Mouse (Mus musculus) leukemia stem cell, adult 10-12 weeks (primary cell): Measurements from ENCODE around the gene Gm21828. TPM values are rescaled to one million over a fixed set of nuclear protein-coding genes. Genes with fewer than 3 reads are reported as not detected.

Experiments used
- polyA plus RNA-seq: library from polyadenylated mRNA; stranded (reverse); fragments of >175 nt; gene quantifications from 2 replicates; pipeline ENCODE4 v1.2.3, GENCODE M21; 2012; ENCODE audit warnings: low replicate concordance

Gene Gm21828
- polyA plus RNA-seq, result not detected in 2 replicates

DNA sequence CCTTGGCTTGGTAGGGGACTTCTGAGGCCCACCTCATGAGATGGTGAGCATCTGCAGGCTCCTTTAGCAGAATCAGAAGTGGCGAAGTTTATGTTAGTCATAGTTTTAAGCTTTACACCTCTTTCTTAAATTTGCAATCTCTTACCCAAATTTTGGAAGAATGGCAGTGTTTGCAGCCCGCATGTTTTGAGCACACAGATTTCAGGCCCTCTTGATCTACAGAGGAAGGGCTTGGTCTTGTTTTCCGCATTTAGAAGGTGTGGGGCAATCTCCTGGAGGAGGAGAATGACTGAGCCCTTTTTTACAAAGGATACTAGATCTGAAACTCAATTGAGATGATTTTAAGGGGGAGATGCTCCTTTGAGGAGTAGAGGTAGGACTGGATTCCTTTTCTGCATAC is at the start of gene Gm21828:
Gene Gm21828, minus strand, starts transcription at position 101 of the 400 bp plus-strand sequence.

DNA sequence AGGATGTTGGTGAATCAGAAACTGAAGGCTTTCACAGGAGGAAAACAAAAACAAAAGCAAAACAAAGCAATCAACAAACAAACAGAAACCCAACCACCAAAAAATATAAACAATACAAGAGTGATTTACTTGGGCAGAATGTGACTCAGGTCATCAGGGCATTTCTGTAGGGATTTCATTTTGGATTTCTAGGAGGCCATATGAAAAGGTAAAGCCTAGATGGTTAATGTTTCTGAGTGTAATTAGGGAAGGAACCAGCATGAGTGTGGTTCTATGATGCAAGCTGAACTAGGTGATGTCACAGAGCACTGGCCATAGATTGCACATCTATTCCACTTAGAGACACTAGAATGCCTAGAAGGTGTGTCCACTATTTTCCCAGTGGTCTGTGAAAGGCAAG is 28.4 kb upstream of the Gm21828 start, which contains the start of the genes Gm21440 and Gm21454:
Gene Gm21440, plus strand, starts transcription at position 301 of the 400 bp plus-strand sequence.
Gene Gm21454, plus strand, starts transcription at position 352 of the 400 bp plus-strand sequence.

Other genes with a start within 250 kb of the Gm21828 start
- gene Gm20807, start 181.0 kb downstream of the Gm21828 start, polyA plus RNA-seq, result not detected in 2 replicates
- not detected in 2 replicates for gene Gm21891, start 90.4 kb downstream of the Gm21828 start, polyA plus RNA-seq
- gene Gm21425, start 62.0 kb downstream of the Gm21828 start, polyA plus RNA-seq, result not detected in 2 replicates
- gene Gm21440, start 28.5 kb upstream of the Gm21828 start, polyA plus RNA-seq, result not detected in 2 replicates
- not detected in 2 replicates for gene Gm21454, start 28.5 kb upstream of the Gm21828 start, polyA plus RNA-seq
- gene Gm21725, start 125.1 kb upstream of the Gm21828 start, polyA plus RNA-seq, result not detected in 2 replicates
- gene Gm21866, start 241.7 kb upstream of the Gm21828 start, polyA plus RNA-seq, result not detected in 2 replicates